Mouse (Mus musculus): Measurements from ENCODE around the gene Psg28.
"Not testable (repeated sequence)": the region's sequence is repeated elsewhere in the genome, so short reads cannot be mapped to it uniquely, and the experiment has no call there.

Gene Psg28

GRCm38 (mm10) chr7:18431941-18432340 lies at the start of gene Psg28:
Gene Psg28 (minus strand): TSS chr7:18432041.
- not testable (repeated sequence) for DNase-seq (ENCODE audit: low spot score in 2 of 2)

- DNase-seq (ENCODE audit: low spot score in 2 of 2) = no peak
Observed at GRCm38 (mm10) chr7:18403407-18403806, 28.4 kb downstream of the Psg28 start.

- no peak for DNase-seq (ENCODE audit: low spot score in 2 of 2)
Observed at GRCm38 (mm10) chr7:18402527-18403237, 29.2 kb downstream of the Psg28 start.

GRCm38 (mm10) chr7:18391483-18391882 lies 40.4 kb downstream of the Psg28 start:
- DNase-seq (ENCODE audit: low spot score in 2 of 2) = not testable (repeated sequence)

- no peak for DNase-seq (ENCODE audit: low spot score in 2 of 2)
Observed at GRCm38 (mm10) chr7:18378295-18378694, 53.5 kb downstream of the Psg28 start.

All from spleen, postnatal 14 days (tissue).